Mouse (Mus musculus): ENCODE data around the gene Ankrd55.

Gene Ankrd55

GRCm38 (mm10) chr13:112288225-112289178 lies at the start of gene Ankrd55:
Gene Ankrd55, plus strand, starts transcription at chr13:112288451.
- peak; percentile 65 for DNase-seq

- DNase-seq, result no peak
Observed at GRCm38 (mm10) chr13:112239239-112239638, 49.0 kb upstream of the Ankrd55 start.

GRCm38 (mm10) chr13:112241431-112241830 lies 46.8 kb upstream of the Ankrd55 start:
- DNase-seq, result no peak

- DNase-seq, result no peak
Observed at GRCm38 (mm10) chr13:112245131-112245530, 43.1 kb upstream of the Ankrd55 start.

GRCm38 (mm10) chr13:112251433-112251832 lies 36.8 kb upstream of the Ankrd55 start:
- DNase-seq, result no peak

- DNase-seq, result no peak
Observed at GRCm38 (mm10) chr13:112252012-112252411, 36.2 kb upstream of the Ankrd55 start.

- no peak for DNase-seq
Observed at GRCm38 (mm10) chr13:112252991-112253620, 35.1 kb upstream of the Ankrd55 start.

- DNase-seq, result no peak
Observed at GRCm38 (mm10) chr13:112254116-112254515, 34.1 kb upstream of the Ankrd55 start.

GRCm38 (mm10) chr13:112255862-112256261 lies 32.4 kb upstream of the Ankrd55 start:
- DNase-seq, result no peak

GRCm38 (mm10) chr13:112258478-112258877 lies 29.8 kb upstream of the Ankrd55 start:
- no peak for DNase-seq

GRCm38 (mm10) chr13:112259398-112259797 lies 28.9 kb upstream of the Ankrd55 start:
- DNase-seq, result peak; percentile 58

GRCm38 (mm10) chr13:112264666-112265065 lies 23.6 kb upstream of the Ankrd55 start:
- DNase-seq, result peak; percentile 56

GRCm38 (mm10) chr13:112271901-112272537 lies 16.2 kb upstream of the Ankrd55 start:
- no peak for DNase-seq

GRCm38 (mm10) chr13:112274636-112275035 lies 13.6 kb upstream of the Ankrd55 start:
- no peak for DNase-seq

- DNase-seq, result no peak
Observed at GRCm38 (mm10) chr13:112275951-112276350, 12.3 kb upstream of the Ankrd55 start.

GRCm38 (mm10) chr13:112277544-112277943 lies 10.7 kb upstream of the Ankrd55 start:
- no peak for DNase-seq

- DNase-seq, result no peak
Observed at GRCm38 (mm10) chr13:112278251-112278650, 10.0 kb upstream of the Ankrd55 start.

- DNase-seq, result no peak
Observed at GRCm38 (mm10) chr13:112287135-112287534, 1.1 kb upstream of the Ankrd55 start.

- DNase-seq, result no peak
Observed at GRCm38 (mm10) chr13:112287571-112288224, 553 bp upstream of the Ankrd55 start.

- no peak for DNase-seq
Observed at GRCm38 (mm10) chr13:112289338-112289737, 1.1 kb downstream of the Ankrd55 start.

- DNase-seq, result no peak
Observed at GRCm38 (mm10) chr13:112289981-112290380, 1.7 kb downstream of the Ankrd55 start.

- no peak for DNase-seq
Observed at GRCm38 (mm10) chr13:112292489-112292888, 4.2 kb downstream of the Ankrd55 start.

GRCm38 (mm10) chr13:112293092-112293491 lies 4.8 kb downstream of the Ankrd55 start:
- DNase-seq, result no peak

Data from right cerebral cortex, postnatal 4 days (tissue).